Mouse (Mus musculus): ENCODE measurements around the gene Tagln2. TPM values are rescaled to one million over a fixed set of nuclear protein-coding genes. Genes with fewer than 3 reads are reported as not detected.

Tagln2 gene
- polyA plus RNA-seq, 1 experiment: 19.1 TPM

- no peak for DNase-seq (ENCODE audit: extremely low spot score in 1 of 2, low spot score in 1 of 2)
Measured at GRCm38 (mm10) chr1:172502145-172503110, 2.6 kb downstream of the Tagln2 start.

- no peak for DNase-seq (ENCODE audit: extremely low spot score in 1 of 2, low spot score in 1 of 2)
Measured at GRCm38 (mm10) chr1:172503111-172503997, 3.5 kb downstream of the Tagln2 start.

- DNase-seq (ENCODE audit: extremely low spot score in 1 of 2, low spot score in 1 of 2): no peak
Measured at GRCm38 (mm10) chr1:172504756-172505155, 4.9 kb downstream of the Tagln2 start.

DNA sequence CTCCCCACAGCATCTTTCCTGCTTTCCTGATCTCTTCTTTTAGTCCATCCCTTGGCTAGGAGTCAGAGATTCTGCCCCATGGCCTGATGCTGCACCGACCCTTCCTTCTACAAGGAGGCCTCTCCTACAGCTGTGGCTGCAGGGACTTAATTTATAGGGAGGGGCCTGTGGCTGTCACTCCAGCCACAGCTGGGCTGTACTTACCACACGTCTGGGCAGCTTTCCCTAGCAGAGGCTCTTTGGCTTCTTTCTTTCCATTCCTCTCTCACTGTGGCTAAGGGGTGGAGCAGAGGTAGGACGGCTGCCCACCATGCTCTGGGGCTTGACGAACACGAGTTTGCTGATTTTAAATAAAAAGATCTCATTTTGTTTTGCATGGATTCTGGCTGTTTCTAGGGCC, 7.2 kb downstream of the Tagln2 start:
- no peak for DNase-seq (ENCODE audit: extremely low spot score in 1 of 2, low spot score in 1 of 2)

- no peak for DNase-seq (ENCODE audit: extremely low spot score in 1 of 2, low spot score in 1 of 2)
Measured at GRCm38 (mm10) chr1:172507701-172508100, 7.9 kb downstream of the Tagln2 start.

- no peak for DNase-seq (ENCODE audit: extremely low spot score in 1 of 2, low spot score in 1 of 2)
Measured at GRCm38 (mm10) chr1:172508172-172508571, 8.3 kb downstream of the Tagln2 start.

DNA sequence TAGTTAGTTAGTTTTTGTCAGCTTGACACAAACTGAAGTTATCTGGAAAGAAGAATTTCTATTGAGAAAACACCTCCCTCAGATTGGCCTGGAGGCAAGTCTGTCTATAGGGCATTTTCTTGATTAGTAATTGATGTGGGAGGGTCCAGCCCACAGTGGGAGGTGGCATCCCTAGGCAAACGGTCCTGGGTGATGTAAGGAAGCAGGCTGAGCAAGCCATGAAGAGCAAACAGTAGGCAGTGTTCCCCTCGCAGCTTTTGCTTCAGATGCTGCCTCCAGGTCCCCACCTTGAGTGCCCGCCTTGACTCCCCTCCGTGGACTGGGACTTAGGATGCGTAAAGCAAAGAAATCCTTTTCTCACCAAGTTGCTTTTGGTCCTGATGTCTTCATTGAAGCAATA, 9.4 kb downstream of the Tagln2 start:
- DNase-seq (ENCODE audit: extremely low spot score in 1 of 2, low spot score in 1 of 2): no peak

DNA sequence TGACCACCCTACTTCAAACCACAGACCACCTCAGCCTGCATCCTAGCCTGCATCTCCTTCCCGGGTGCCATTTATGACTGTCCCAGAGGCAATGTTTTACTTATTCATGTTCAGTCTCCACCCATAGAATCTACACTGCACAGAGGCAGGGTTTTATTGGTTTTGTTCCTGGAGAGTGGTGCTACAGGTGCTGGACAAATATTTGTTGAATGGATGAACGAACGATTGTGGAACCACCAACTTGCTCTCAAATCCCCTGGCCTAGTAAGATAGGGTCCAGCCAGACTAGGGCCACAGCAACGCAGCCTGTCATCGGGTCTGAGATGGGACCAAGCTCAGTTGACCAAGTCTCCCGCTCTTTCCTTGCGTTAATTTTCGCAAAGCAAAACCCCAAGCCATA, 10.1 kb downstream of the Tagln2 start:
- no peak for DNase-seq (ENCODE audit: extremely low spot score in 1 of 2, low spot score in 1 of 2)

- no peak for DNase-seq (ENCODE audit: extremely low spot score in 1 of 2, low spot score in 1 of 2)
Measured at GRCm38 (mm10) chr1:172510421-172510972, 10.7 kb downstream of the Tagln2 start.

- DNase-seq (ENCODE audit: extremely low spot score in 1 of 2, low spot score in 1 of 2): peak in 1 of 2 experiments; percentile 20
Measured at GRCm38 (mm10) chr1:172512962-172513361, 13.1 kb downstream of the Tagln2 start.

- peak in 1 of 2 experiments; percentile 25 for DNase-seq (ENCODE audit: extremely low spot score in 1 of 2, low spot score in 1 of 2)
Measured at GRCm38 (mm10) chr1:172513525-172514212, 13.8 kb downstream of the Tagln2 start.

DNA sequence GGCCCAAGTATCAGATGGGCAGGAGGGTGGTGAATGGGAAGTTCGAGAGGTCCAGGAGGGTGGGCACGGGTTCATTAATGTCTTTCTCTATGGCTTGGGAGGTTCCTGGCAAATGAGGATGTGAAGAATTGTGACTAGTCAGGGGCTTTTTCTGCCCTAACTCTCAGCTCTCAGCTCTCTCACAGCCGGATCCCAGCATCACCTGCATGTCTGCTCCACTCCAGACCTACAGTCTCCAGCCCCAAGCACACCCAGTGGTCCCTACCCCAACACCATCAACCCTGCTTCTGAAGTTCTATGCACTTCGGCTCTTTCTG, 14.3 kb downstream of the Tagln2 start:
- DNase-seq (ENCODE audit: extremely low spot score in 1 of 2, low spot score in 1 of 2): no peak

- DNase-seq (ENCODE audit: extremely low spot score in 1 of 2, low spot score in 1 of 2): no peak
Measured at GRCm38 (mm10) chr1:172514551-172515268, 14.9 kb downstream of the Tagln2 start.

DNA sequence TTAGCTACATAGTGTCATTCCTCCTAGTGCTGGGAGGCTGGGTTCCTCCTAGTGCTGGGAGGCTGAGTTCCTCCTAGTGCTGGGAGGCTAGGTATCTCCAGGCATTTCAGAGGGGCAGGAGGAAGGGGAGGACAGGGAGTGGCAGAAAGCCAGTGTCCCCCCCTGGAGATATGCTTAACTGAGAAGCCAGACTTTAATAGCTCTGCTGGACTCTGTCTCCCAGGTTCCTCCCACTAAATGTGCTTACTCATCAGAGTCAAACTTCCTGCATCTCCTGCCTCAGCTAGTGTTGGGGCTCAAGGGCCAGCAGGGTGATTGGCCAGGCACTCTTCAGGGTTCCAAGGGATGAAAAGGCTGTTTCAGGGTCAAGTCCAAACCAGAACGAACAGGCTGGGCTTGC, 15.5 kb downstream of the Tagln2 start:
- no peak for DNase-seq (ENCODE audit: extremely low spot score in 1 of 2, low spot score in 1 of 2)

- DNase-seq (ENCODE audit: extremely low spot score in 1 of 2, low spot score in 1 of 2): no peak
Measured at GRCm38 (mm10) chr1:172518013-172518412, 18.2 kb downstream of the Tagln2 start.

GRCm38 (mm10) chr1:172519644-172520043, 19.8 kb downstream of the Tagln2 start:
- no peak for DNase-seq (ENCODE audit: extremely low spot score in 1 of 2, low spot score in 1 of 2)

DNA sequence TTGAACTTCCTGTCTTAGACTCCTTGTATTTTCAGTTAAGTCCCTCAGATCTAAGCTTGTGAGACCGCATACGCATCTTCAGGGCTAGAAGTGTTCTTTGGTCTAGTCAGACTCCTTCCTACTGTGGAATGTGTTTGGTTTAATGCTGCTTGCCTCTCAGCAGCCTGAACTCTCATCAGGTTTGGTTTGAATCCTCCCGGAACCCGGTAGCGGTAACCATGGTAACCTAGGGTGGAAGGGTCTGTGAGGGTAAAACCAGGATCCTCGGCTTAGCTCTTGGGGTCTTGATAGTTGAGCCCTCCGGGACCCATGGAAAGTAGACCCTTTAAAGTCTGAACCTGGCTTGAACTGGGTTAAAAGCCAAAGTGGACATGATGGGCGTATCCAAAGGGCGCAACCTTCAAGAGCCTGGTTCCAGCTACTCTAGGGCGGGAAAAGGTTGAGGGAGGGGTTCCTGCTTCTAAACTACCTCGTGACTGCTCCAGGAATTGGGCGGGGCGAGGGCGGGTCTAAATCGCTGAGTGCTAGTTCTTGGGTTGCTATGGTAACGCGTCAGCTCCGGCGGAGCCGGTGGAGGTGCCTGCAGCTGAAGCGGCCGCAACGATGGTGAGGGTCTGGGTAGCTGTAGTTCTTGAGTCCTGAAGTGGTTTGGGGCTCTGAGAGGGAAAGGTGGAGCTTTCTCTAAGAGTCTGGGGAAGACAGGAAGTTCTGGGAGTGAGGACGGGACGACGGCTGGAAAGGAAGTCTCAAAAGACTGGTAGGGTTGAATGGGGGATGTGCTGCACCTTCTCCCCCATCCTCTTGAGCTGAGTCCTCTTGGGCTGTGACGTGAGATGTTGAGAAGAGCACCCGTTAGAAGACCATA, 21.0 kb downstream of the Tagln2 start, which contains the start of gene Cfap45:
Gene Cfap45 (plus strand): TSS at position 226 of the 865 bp plus-strand sequence.
- DNase-seq (ENCODE audit: extremely low spot score in 1 of 2, low spot score in 1 of 2): peak; percentile 73 to 84

DNA sequence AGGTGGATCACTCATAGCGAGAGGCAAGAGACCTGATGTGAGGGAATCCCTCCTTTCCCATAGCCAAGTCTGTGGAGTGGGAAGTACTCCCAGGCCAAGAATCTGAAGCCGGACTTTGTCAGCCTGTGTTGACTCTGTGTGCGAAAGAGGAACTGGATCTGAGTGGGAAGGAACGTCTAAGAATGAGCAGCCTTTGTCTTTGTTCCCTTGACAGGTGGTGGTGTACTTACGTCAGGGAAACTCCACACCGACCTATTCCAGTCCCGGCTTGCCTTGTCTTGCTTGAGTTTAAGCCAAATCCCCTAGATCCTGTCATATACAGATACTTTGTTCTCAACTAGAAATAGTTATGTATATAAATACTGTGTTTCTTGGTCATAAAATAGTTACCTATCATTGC, 22.7 kb downstream of the Tagln2 start:
- DNase-seq (ENCODE audit: extremely low spot score in 1 of 2, low spot score in 1 of 2): no peak

DNA sequence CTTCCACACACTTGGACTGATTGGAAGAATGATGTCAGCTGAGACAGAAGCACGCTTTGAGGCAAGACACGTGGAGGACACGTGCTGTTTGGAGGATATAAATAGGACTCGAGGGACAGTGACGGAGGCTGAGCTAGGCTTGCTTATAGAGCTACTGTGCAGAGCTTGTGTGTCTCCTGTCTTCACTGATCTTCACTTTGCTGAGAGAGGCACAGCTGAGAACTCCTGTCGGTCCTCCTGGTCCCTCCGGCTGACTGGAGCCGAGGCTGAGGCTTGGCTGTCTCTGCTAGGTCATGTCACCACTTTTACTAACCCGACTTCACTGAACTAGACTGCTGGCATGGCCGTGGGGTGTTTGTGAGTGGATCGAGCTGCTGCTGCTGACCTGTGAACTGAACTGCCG, 23.9 kb downstream of the Tagln2 start:
- DNase-seq (ENCODE audit: extremely low spot score in 1 of 2, low spot score in 1 of 2): no peak

Measured in frontal cortex, adult 2 months (tissue).